Mouse (Mus musculus) thymus, adult 2 months (tissue): ENCODE measurements around the gene Eif2s2.
"Not testable (repeated sequence)": the region's sequence is repeated elsewhere in the genome, so short reads cannot be mapped to it uniquely, and the experiment has no call there.

Experiments
- CTCF ChIP-seq: fragments of 200-500 bp; IDR thresholded peaks from 2 replicates; pipeline ENCODE4 v1.5.1; 2012; ENCODE audit warnings: mild to moderate bottlenecking, control low read depth, low read length, moderate library complexity, borderline replicate concordance; ENCODE audit not compliant: control insufficient read depth, poor library complexity, insufficient read depth; ENCODE audit errors: extremely low read depth
- POLR2A ChIP-seq: fragments of 200-500 bp; IDR thresholded peaks from 2 replicates; pipeline ENCODE4 v1.6.1; 2012; ENCODE audit warnings: mild to moderate bottlenecking, low read length, control low read depth, moderate library complexity; ENCODE audit not compliant: control insufficient read depth, poor library complexity, insufficient read depth; ENCODE audit errors: extremely low read depth

DNA sequence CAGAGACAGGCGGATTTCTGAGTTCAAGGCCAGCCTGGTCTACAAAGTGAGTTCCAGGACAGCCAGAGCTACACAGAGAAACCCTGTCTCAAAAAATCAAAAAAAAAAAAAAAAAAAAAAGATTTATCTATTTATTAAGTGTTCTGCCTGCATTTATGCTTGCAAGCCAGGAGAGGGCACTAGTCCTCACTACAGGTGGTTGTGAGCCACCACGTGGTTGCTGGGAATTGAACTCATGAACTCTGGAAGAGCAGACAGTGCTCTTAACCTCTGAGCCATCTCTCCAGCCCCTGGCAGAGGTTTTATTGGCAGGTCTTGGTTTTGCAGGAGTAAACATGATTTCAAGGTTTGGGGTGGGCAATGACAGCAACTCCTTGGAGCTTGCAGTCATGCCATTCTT lies 15.5 kb upstream of the Eif2s2 start:
- TF ChIP-seq CTCF, POLR2A: not testable (repeated sequence)
